ENCODE assay signal across 23 mouse cellular contexts in the genomic region with DNA sequence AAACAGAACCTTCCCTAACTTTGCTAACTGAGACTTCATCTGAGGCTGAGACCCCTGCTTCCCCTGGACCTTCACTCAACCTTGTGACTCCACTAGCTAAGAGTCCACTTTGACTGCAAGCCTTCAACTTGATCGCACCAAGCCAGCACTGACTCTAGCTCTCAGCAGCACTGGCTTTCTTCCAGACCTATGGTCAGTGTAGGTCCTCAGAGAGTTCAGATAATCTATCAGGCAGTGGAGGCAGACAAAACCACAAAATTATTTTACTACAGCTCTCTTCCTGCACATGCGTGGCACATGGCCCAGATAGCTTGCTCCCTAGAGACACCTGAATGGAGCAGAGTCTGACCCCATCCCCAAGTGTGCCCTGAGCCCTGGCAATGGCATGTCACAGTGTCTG.
DNase-seq lines count a peak whose midpoint lies in the region; ATAC-seq and TF ChIP-seq lines count a peak whose summit lies in the region.
"Had no signal": no experiment of that assay in that cellular context is flagged by ENCODE, and none has a peak within 500 bp of the region (broad histone marks: within the 10 kb centered on the region; RNA-seq: fewer than 3 reads in every experiment).

No protein-coding gene starts in this region.

- no peak for ATAC-seq in kidney, postnatal 0 days (replicated peaks; ENCODE audit: low FRiP score, low read depth)
- no peak for ATAC-seq in heart, postnatal 0 days (ENCODE audit: insufficient read depth, low read depth)
- ATAC-seq: inflammation-experienced regulatory T-cells, adult 6 months; midbrain, embryonic 13.5 days; Patski had no signal

- H3K9ac ChIP-seq in kidney, postnatal 0 days (ENCODE audit: low read depth, low read length) = no peak overlapping the region
- no peak overlapping the region for H3K9ac ChIP-seq in CH12.LX (ENCODE audit: insufficient read depth, low read depth)
- no peak overlapping the region for H3K9ac ChIP-seq in heart, postnatal 0 days (replicated peaks; ENCODE audit: low read depth, low read length)
- H3K9ac ChIP-seq: forebrain, embryonic 12.5 days; liver, embryonic 15.5 days; midbrain, embryonic 13.5 days; neural tube, embryonic 15.5 days had no signal

- in situ Hi-C loops in CH12.LX (cut with MboI; ENCODE audit: low pct_ligation_motif_present, low pct_unique_long_range_greater_than_20kb, low sequenced_read_pairs) = no loop called here

- H3K27me3 ChIP-seq in kidney, postnatal 0 days (ENCODE audit: insufficient read depth, low read length) = no peaks in the 10 kb centered on the region
- peaks cover 66% of the 10 kb centered on the region for H3K27me3 ChIP-seq in CH12.LX (replicated peaks)
- H3K27me3 ChIP-seq in heart, postnatal 0 days (ENCODE audit: control insufficient read depth, insufficient read depth, low read length) = no peaks in the 10 kb centered on the region
- H3K27me3 ChIP-seq: forebrain, embryonic 12.5 days; liver, embryonic 15.5 days; midbrain, embryonic 13.5 days; neural tube, embryonic 15.5 days; Patski had no signal

- no peak overlapping the region for H3K4me3 ChIP-seq in kidney, postnatal 0 days (replicated peaks; ENCODE audit: low read depth, low read length)
- H3K4me3 ChIP-seq in CH12.LX (replicated peaks in 1 of 3; ENCODE audit: low read depth in 2 of 3, low read length in 2 of 3, poor library complexity in 1 of 3) = no peak overlapping the region
- no peak overlapping the region for H3K4me3 ChIP-seq in heart, postnatal 0 days (ENCODE audit: low read depth, low read length)
- H3K4me3 ChIP-seq: forebrain, embryonic 12.5 days; liver, embryonic 15.5 days; midbrain, embryonic 13.5 days; myocyte; neural tube, embryonic 15.5 days had no signal

- no peak overlapping the region for H3K4me2 ChIP-seq in kidney, postnatal 0 days (ENCODE audit: low read length)
- no peak overlapping the region for H3K4me2 ChIP-seq in CH12.LX (ENCODE audit: insufficient read depth, low read depth, poor library complexity, severe bottlenecking)
- H3K4me2 ChIP-seq in heart, postnatal 0 days (ENCODE audit: low read depth, low read length) = no peak overlapping the region
- H3K4me2 ChIP-seq: forebrain, embryonic 12.5 days; liver, embryonic 15.5 days; midbrain, embryonic 13.5 days; neural tube, embryonic 15.5 days had no signal

- TF ChIP-seq RAD21 in CH12.LX (IDR thresholded peaks at IDR 0.05; ENCODE audit: low read depth, low read length) = no peak

- TF ChIP-seq POLR2A in CH12.LX (IDR thresholded peaks at IDR 0.05; ENCODE audit: low read depth, low read length) = no peak

- H3K4me1 ChIP-seq in kidney, postnatal 0 days (replicated peaks; ENCODE audit: insufficient read depth, low read length) = no peaks in the 10 kb centered on the region
- H3K4me1 ChIP-seq in CH12.LX (ENCODE audit: control insufficient read depth in 1 of 2, insufficient read depth in 2 of 2) = no peaks in the 10 kb centered on the region
- 0 out of 2 replicates have a peak, but pooled peaks cover 8% of the 10 kb centered on the region for H3K4me1 ChIP-seq in heart, postnatal 0 days (ENCODE audit: control insufficient read depth, insufficient read depth)
- H3K4me1 ChIP-seq: liver, embryonic 15.5 days had no signal

- H3K27ac ChIP-seq in kidney, postnatal 0 days = no peak overlapping the region
- no peak overlapping the region for H3K27ac ChIP-seq in CH12.LX (ENCODE audit: insufficient read depth, low read depth)
- H3K27ac ChIP-seq in heart, postnatal 0 days (ENCODE audit: low read depth) = no peak overlapping the region
- H3K27ac ChIP-seq: forebrain, embryonic 12.5 days; liver, embryonic 15.5 days; midbrain, embryonic 13.5 days; neural tube, embryonic 15.5 days had no signal

- H3K79me2 ChIP-seq in CH12.LX (replicated peaks; ENCODE audit: control insufficient read depth, extremely low read depth, insufficient read depth, poor library complexity, severe bottlenecking) = no peaks in the 10 kb centered on the region

- 51% methylated on average over 2 of the region's 2 CpGs for WGBS in kidney, postnatal 0 days
- 16% methylated on average over 2 of the region's 2 CpGs for WGBS in heart, postnatal 0 days

- TF ChIP-seq EP300 in CH12.LX (IDR thresholded peaks at IDR 0.05; ENCODE audit: low read length) = no peak
- TF ChIP-seq EP300 in heart, postnatal 0 days (IDR thresholded peaks at IDR 0.05; ENCODE audit: low read depth) = no peak

- dilution Hi-C loops in CH12.LX (cut with MboI; ENCODE audit: extremely low pct_ligation_motif_present, extremely low pct_unique_long_range_greater_than_20kb, low sequenced_read_pairs) = no loop called here

- peak; percentile 21 to 25 for DNase-seq in heart, adult 18-20 months
- DNase-seq in heart, adult 11 months = no peak
- peak; percentile 18 for DNase-seq in kidney, postnatal 0 days (ENCODE audit: low spot score)
- DNase-seq in kidney, postnatal 25 days = no peak
- no peak for DNase-seq in CH12.LX (ENCODE audit: extremely low read depth)
- peak; percentile 25 for DNase-seq in heart, postnatal 0 days (ENCODE audit: low spot score)
- DNase-seq in lung, postnatal 36 days = no peak
- DNase-seq: adrenal gland, postnatal 25 days; cerebellum, adult 11 months; cerebellum, postnatal 25 days; gastrocnemius, postnatal 36 days; kidney, adult 2 months; kidney, postnatal 36 days; lung, postnatal 10 days; right cerebral cortex, postnatal 25 days; thymus, postnatal 36 days had no signal

- no peaks in the 10 kb centered on the region for H3K36me3 ChIP-seq in kidney, postnatal 0 days (ENCODE audit: insufficient read depth, low read length)
- no peaks in the 10 kb centered on the region for H3K36me3 ChIP-seq in CH12.LX (replicated peaks in 1 of 2; ENCODE audit: control insufficient read depth in 1 of 2, insufficient read depth in 1 of 2, low read length in 1 of 2)
- H3K36me3 ChIP-seq in heart, postnatal 0 days (replicated peaks; ENCODE audit: control insufficient read depth, insufficient read depth, low read length) = no peaks in the 10 kb centered on the region
- H3K36me3 ChIP-seq: forebrain, embryonic 12.5 days; liver, embryonic 15.5 days; midbrain, embryonic 13.5 days; neural tube, embryonic 15.5 days had no signal

- no peaks in the 10 kb centered on the region for H3K9me3 ChIP-seq in kidney, postnatal 0 days (replicated peaks; ENCODE audit: low read length)
- H3K9me3 ChIP-seq in CH12.LX (replicated peaks; ENCODE audit: low read length) = no peaks in the 10 kb centered on the region
- no peaks in the 10 kb centered on the region for H3K9me3 ChIP-seq in heart, postnatal 0 days (replicated peaks; ENCODE audit: control insufficient read depth, low read length)
- H3K9me3 ChIP-seq: forebrain, embryonic 12.5 days; liver, embryonic 15.5 days; midbrain, embryonic 13.5 days; neural tube, embryonic 15.5 days had no signal

- TF ChIP-seq CTCF in kidney, postnatal 0 days (IDR thresholded peaks at IDR 0.05; ENCODE audit: low read depth) = no peak
- no peak for TF ChIP-seq CTCF in CH12.LX (conservative IDR thresholded peaks at IDR 0.05 in 1 of 2, IDR thresholded peaks at IDR 0.05 in 1 of 2; ENCODE audit: low read depth in 2 of 2, low read length in 2 of 2)
- no peak for TF ChIP-seq CTCF in heart, postnatal 0 days (IDR thresholded peaks at IDR 0.05; ENCODE audit: low read depth)

TF ChIP-seq in CH12.LX, 34 proteins besides CTCF, POLR2A, EP300 and RAD21:
- no peak for TF ChIP-seq MAX (IDR thresholded peaks at IDR 0.05; ENCODE audit: low read length)
- TF ChIP-seq SIN3A (IDR thresholded peaks at IDR 0.05; ENCODE audit: low read length) = no peak
- TF ChIP-seq TCF12 (IDR thresholded peaks at IDR 0.05; ENCODE audit: low read depth, low read length) = no peak
- TF ChIP-seq MYC (IDR thresholded peaks at IDR 0.05; ENCODE audit: low read depth, low read length) = no peak
- no peak for TF ChIP-seq USF2 (conservative IDR thresholded peaks at IDR 0.05; ENCODE audit: low read depth, low read length)
- TF ChIP-seq NRF1 (IDR thresholded peaks at IDR 0.05; ENCODE audit: low read depth, low read length) = 0 out of 2 replicates have a peak, but pooled peaks have one; percentile 22
- TF ChIP-seq MAFK (IDR thresholded peaks at IDR 0.05; ENCODE audit: insufficient replicate concordance, low read length) = no peak

Comparison
In these comparisons a context has a peak if more than half of its experiments do, and no peak if none do; other contexts are left out.
1. DNase-seq: peak in heart, adult 18-20 months (2 of 2), kidney, postnatal 0 days (single experiment) and heart, postnatal 0 days (single experiment); none in heart, adult 11 months (single experiment), kidney, postnatal 25 days (0 of 2), CH12.LX (single experiment) and lung, postnatal 36 days (single experiment).